Mouse (Mus musculus) brain, embryonic 14.5 days (tissue): ENCODE results near the gene Pfdn6. TPM values are rescaled to one million over a fixed set of nuclear protein-coding genes. Genes with fewer than 3 reads are reported as not detected.

Experiments used
- DNase-seq: peaks from one replicate; pipeline ENCODE4 v3.0.0-alpha.2; 2011; ENCODE audit warnings: low read depth
- CTCF ChIP-seq: fragments of 200-500 bp; IDR thresholded peaks from 2 replicates; pipeline ENCODE4 v1.5.1; 2012; ENCODE audit warnings: inconsistent platforms, mild to moderate bottlenecking, moderate library complexity, borderline replicate concordance; ENCODE audit not compliant: insufficient read depth, insufficient read length; ENCODE audit errors: extremely low read depth
- POLR2A ChIP-seq: fragments of 200-500 bp; IDR thresholded peaks from 2 replicates; pipeline ENCODE4 v1.6.1; 2012; ENCODE audit warnings: mild to moderate bottlenecking, inconsistent platforms, borderline replicate concordance; ENCODE audit not compliant: poor library complexity, insufficient read depth, insufficient read length, severe bottlenecking; ENCODE audit errors: extremely low read depth
- polyA plus RNA-seq: library from polyadenylated mRNA; depleted of rRNA; stranded (reverse); fragments of >200 nt; gene quantifications from 2 replicates; pipeline ENCODE4 v1.2.3, GENCODE M21; 2012; rRNA removed

The Pfdn6 gene
- 85.7 and 97.5 TPM in 2 replicates for polyA plus RNA-seq

DNA sequence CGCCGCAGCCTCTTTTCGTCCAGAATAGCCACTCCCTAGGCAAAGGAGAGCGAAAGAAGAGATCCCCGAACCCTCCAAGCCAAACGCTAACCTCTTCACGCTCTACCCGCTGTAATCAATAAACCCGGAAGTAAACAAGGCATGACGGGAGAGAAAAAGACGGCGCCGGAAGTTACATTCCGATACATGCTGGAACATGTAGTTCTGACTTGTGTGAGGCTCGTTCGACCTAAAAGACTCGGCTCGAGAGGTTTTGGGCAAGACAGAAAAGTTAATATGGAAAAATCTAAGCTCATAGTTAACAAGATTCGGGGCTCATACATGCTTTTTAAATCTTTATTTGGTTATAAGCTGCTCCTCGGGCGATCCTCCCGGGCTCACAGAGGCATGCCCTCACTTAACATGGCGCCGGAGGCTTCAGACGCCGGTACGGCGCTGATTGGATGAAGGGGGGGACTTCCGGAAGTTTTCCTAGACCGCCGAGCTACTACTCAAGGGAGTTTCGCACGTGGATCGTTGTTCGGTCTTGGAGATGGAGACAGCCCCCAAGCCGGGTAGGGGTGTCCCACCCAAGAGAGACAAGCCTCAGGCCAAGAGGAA lies at the start of gene Pfdn6, which contains the start of gene Wdr46:
Gene Pfdn6 (minus strand): TSS at position 138 of the 600 bp plus-strand sequence.
Gene Wdr46 (plus strand): TSS at position 455 of the 600 bp plus-strand sequence.
- TF ChIP-seq POLR2A (no peak), CTCF (no peak)
- peak; percentile 98 for DNase-seq

DNA sequence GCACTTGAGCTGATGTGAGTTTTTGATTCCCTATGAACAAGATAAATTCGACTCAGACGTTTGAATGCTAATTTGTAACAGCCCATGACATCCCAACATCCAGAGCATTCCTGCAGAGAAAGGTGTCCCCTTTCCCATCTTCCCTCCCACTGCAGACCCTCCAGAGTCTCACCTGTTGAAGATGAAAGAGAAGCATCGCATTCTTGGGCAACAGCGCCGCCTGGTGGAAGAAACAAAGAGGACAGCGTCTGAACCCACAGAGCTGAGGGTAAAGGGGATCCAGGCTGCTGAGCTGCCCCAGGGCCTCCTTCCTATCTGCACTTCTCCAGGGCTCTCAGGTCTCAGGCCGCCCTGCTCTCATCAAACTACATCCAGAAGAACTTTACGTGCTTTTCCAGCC lies 42.0 kb upstream of the Pfdn6 start:
- TF ChIP-seq CTCF = peak; percentile 55
- DNase-seq = peak; percentile 51

DNA sequence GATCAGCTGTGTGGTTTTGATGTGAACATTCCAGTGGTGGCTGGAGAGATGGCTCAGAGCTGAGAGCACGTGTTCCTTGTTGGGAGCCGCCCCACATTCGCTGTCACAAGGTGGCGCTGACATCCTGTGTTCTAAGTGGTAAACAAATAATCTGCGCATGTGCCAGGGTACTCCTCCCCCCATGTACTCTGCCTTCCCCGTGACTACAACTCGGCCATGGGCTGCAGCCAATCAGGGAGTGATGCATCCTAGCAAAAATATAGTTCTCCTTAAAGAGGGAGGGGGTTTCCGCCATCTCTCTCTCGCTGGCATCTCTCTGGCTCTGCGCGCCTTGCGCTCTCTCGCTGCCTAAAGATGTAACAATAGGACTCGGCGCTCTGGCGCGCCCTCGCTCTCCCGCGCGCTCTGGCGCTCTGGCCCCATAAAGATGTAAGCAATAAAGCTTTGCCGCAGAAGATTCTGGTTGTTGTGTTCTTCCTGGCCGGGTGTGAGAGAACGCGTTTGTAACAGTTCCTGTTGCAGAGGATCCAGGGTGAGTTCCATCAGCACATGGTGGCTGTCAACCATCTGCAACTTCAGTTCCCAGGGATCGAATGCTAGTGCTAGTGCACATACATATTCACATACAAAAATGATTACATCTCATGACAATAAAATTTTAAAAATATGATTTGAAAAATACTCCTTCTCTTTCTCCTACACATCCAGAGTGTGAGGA lies 41.2 kb upstream of the Pfdn6 start:
- DNase-seq = peak; percentile 99
- TF ChIP-seq POLR2A = peak; percentile 56; the same call in 1 of the 2 replicates
- TF ChIP-seq CTCF = peak; percentile 53

DNA sequence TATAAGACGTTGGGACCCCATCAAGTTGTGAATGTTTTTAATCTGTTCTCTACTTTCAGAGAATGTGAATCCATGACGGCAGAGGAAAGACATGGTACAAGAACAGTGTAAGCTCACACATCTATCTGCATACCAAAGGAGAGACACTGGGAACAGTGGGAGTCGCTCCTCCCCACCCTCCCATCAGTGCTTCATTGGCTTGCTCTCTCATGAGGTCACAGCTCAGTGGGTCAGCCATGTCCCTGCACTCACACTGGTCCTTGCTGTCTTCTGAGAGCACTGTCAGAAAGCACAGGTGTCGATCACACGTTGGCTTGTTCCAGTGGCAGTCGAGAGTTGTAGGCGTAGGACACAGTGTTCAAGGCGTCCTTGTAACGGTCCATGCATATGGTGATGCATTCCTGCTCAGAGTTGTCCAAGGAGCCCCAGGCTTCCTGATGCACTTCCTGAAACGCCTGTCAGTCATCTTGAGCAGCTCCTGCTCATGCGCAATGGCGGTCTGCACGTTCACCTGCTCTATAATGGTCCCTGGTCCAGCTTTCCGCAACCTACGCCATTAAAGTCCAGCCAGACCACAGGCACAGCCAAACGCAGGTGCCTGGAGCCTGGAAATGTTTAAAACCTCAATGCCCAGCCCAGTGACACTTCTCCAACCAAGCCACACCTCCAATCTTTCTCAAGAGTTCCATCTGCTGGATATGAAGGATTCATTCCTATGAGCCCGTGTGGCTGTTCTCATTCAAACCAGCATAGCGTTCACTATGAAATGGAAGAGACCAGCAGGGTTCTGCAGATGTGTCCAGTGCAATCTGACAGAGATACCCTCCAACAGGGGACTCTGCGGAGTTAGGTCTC lies 40.3 kb upstream of the Pfdn6 start:
- TF ChIP-seq CTCF = no peak
- TF ChIP-seq POLR2A = no peak
- peak; percentile 7 for DNase-seq

DNA sequence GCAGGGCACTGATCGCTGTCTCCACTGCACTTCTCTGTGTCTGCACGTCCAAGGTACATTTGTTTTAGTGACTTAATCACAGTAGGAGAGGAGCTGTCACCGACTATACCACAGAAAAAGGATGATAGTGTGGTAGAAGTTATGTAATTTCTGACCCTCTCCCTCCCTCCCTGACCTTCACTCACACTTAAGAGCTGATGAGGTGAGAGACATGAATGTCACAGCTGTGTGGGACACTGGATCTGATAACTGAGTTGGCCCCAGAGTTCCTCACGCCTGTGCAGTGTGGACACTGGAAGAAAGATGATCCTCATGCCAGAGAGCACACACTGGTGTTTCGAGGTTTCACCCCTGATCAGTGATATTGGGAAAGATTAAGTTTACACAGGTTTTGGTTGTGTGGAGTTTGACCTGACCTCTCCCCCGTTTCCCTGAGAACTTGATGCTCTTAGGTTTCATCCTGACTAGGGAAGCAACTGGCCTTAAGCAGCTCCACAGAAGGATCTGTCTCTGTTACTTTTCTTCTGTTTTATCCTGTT lies 39.4 kb upstream of the Pfdn6 start:
- TF ChIP-seq POLR2A (no peak), CTCF (no peak)
- DNase-seq = no peak

DNA sequence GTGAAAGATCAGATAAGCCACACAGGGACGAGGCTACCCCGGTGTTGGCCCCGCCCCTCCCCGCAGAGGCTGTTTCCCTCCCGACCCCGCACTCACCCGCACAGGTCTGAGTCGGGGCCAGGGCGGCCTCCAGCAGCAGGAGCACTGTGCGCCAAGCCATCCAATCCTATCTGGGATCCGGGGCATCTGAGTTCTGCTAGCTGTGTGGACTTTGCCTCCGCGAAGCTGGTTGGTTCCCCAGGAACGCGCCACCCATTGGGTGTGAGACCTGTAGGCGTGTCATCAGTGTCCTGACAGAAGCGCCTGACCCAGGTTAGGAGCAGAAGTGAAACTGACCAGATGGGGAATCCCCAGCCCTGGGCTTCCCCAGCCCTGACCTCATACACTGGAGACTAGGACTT lies 38.5 kb upstream of the Pfdn6 start:
- DNase-seq = no peak

DNA sequence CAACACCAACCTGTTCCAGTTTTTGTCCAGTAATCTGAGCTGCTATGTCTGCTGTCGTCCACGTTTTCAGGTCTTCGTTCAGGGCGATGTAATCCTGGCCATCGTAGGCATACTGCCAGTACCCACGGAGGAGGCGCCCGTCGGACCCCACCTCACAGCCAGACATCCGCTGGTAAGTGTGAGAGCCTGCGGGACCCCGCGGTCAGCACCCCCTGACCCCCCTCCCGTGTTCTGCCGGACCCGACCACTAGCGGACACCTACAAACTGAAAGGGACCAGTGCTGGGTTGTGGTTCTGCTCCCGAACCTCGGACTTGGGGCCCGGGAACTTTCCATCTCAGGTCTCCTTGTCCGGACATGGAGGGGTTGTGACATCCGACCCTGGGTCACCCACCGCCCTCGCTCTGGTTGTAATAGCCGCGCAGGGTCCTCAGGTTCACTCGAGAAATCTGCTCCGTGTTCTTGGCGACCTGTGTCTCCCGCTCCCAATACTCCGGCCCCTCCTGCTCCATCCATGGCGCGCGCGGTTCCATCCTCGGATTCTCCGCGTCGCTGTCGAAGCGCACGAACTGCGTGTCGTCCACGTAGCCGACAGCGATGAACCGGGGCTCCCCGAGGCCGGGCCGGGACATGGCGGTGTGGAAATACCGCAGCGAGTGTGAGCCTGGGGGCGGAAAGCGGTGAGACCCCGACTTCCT lies 37.9 kb upstream of the Pfdn6 start:
- TF ChIP-seq POLR2A (no peak), CTCF (no peak)

More for the DNA sequence above, 38.5 kb upstream of the Pfdn6 start:
- no peak for TF ChIP-seq POLR2A
- no peak for TF ChIP-seq CTCF

DNA sequence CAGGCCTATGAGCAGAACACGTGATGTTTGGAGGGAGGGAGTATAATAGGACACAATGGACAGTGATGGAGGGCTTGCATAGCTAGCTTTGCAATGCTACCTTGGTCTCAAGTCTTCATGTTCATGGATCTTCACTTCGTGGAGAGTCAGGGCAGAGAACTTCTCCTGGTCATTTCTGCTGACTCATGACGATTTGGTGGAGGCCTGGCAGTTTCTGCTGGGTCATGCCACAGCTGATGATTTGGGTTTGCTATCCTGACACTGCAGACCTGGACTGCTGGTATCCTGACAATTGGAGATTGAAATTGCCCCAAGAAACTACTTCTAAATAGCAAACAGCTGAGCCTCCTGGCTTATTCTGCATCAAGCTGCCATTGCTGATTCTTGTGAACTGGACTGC lies 33.4 kb upstream of the Pfdn6 start:
- TF ChIP-seq POLR2A = no peak
- no peak for TF ChIP-seq CTCF
- no peak for DNase-seq

More for the DNA sequence above, 37.9 kb upstream of the Pfdn6 start:
- DNase-seq = no peak

DNA sequence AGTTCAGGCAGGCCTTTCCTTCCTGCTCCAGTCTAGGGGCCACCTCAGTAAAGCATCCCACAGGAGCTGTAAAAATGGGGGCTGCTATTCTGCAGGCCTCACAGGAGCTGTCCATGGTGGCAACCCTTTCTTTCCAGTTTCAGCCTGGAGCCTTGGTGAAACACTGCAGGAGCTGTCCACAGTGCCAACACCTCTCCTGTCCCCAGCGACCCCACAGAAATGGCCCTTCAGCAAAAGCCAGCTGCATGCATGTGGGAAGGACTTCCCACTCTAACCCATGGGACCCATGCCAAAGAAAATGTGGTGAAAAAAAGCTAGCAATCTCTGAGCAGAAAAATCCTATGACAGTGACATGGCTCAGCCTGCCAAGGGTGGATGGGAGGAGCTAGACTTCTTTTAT lies 32.5 kb upstream of the Pfdn6 start:
- TF ChIP-seq CTCF (no peak), POLR2A (no peak)
- DNase-seq = no peak

DNA sequence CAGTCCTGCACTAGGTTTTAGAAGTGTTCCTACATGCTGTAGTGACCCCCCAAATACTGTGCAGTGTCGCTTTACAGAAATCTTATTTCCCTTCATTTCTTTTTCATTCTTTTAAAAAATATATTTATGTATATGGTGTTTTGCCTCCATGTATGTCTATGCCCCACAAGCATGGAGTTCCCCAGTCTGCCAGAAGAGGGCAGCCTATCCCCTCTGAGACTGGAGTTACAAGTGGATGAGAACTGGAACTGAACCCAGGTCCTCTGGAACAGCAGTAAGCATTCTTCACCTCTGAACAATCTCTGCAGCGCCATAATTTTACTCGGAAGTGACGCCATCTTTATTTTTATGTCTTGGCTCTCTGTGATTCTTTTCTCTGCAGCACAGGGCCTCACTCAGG lies 29.3 kb upstream of the Pfdn6 start:
- TF ChIP-seq POLR2A (no peak), CTCF (no peak; the same call in 1 of the 2 replicates)
- DNase-seq = no peak
